Mouse (Mus musculus) heart, adult 9 months (tissue): Measurements from ENCODE around the gene Tex12.

Experiments used
- DNase-seq, 2 experiments: peaks; one replicate each; pipeline ENCODE4 v3.0.0; 2022; ENCODE audit warnings: low spot score in 2 of 2

Tex12 gene

DNA sequence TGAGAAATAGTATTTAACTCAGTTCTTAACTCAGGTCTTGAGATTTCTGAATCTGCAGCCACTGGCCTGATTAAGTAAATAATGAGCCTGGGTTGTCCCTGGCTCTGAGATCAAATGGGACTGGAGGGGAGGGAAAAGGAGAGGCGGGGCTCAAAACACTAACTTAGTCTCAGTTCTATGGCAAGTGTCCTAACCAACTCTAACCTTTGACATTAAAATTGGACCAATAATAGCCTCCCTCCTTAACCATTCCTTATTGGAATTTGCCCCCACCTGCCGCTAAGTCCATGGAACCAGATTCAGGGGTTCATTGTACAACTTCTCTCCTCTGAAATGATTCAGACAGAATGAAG, 6.1 kb downstream of the Tex12 start, which contains the start of gene Bco2:
Gene Bco2, minus strand, starts transcription at position 88 of the 353 bp plus-strand sequence.
- DNase-seq = no peak

DNA sequence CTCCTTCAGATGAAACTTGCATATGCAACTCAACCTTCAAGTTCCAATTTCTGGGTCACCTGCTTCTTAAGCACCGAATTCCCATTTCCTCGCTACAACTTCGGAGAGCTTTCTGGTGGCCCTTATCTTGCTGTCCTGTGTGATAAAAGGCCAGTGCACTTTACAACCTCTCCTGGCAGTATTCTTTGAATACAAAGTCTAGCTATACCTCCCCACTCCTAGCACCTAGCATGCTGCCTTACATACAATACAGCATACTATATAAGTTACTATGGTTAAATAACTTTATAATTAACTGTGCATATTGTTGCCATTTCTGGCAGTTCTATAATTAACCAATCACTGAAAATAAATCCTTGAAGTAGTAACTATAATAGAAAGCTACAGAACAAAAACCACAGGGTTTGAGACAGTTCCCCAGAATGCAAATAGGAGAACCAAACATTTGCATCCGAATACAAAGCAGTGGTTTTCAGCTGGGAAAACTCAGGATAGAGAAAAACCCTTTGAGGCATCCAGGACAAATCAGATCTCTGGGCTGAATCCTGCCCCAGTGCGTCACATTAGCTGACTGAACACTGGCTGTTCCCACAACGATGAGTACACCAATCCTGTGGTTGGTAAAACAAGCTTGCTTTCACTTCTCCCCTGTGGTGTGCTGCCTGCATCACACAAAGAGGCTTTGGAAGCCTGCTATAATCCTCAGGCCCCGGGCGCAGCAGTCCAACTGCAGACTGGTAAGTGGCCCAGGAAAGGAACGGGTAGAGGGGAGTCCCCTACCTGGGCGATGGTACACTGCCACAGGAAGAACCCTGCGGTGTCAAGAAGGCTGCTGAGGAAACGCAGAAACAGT, 6.7 kb downstream of the Tex12 start, which contains the start of gene Il18:
Gene Il18, plus strand, starts transcription at position 587 of the 853 bp plus-strand sequence.
- peak; percentile 32 to 45 for DNase-seq

DNA sequence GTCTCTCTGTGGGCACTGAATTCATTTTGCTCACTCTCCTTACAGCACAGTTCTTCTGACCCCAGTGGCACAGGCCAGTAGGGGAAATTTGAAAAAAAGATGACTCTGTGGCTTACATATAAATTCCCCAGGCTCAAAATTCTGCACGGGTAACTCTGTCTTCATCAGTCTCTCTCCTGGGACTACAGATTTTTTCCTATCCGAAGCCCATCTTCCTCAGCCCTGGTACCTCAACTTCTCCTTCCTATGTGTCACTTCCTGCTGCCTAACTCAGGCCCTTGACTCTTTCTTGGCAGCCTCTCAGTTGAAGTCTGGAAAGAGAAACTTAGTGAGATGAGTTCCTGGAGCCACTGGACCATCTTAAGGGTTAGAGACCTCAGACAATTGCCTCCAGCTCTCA, 7.6 kb downstream of the Tex12 start:
- peak in 1 of 2 experiments; percentile 13 for DNase-seq

DNA sequence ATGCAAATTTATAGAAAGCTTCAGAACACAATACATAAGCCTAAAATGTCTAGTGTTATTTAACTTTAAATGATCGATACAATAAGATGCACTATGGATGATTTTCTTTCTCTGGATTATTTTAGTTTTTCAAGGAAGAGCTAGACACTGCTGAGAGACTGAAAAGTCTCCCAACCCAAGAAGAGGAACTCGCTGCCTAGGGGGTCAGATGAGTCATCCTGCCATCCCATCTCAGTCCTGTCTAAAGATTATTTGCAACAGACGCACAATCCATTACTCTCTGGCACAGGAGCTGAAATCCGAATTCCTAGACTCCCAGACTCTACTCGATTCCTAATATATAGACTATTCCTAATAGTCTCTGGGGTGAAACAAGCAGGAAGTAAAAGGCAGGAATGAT, 8.9 kb downstream of the Tex12 start:
- no peak for DNase-seq

DNA sequence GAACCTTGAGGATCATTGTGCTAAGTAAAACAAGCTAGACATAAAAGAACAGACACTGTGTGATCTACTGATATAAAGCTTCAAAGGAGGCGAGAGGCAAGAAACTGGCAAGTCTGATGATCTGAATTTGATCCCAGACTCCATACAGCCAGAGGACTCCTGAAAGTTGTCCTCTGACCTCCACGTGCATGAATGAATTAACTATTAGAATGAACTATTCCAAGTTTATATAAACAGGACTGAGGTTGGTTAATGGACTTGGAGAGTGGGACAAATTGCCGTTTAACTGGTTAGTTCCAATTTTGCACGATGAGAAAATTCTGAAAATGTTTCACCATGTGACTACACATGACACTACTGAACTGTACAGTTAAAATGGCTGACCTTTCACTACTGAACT, 12.2 kb downstream of the Tex12 start:
- DNase-seq = no peak

DNA sequence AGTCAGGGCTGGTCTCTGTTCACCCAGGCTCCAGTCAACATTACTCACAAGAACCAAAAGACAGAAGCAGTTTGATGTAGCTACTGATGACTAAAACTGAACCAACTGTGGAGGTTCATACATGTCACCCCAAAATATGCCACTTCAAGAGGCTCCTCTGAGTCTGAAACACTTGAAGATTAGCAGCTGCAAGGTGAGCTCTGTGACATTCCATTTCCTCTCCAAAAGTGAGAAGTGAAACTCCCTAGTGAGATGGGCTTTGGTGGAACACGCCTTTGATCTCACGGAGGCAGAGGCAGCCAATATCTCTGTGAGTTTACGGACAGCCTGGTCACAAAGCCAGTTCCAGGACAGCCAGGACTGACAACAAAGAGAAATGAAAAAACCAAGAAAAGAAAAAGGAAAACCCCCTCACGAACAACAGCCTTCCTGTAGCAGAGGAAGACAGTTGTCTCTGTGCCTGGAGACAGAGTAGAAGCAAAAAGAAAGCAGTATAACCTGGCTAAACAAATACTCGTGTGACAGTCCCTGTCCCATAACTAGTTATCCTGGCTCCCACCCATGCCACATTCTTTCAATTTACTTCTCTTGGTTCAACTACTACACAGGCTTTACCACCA, 13.2 kb downstream of the Tex12 start:
- DNase-seq = no peak

DNA sequence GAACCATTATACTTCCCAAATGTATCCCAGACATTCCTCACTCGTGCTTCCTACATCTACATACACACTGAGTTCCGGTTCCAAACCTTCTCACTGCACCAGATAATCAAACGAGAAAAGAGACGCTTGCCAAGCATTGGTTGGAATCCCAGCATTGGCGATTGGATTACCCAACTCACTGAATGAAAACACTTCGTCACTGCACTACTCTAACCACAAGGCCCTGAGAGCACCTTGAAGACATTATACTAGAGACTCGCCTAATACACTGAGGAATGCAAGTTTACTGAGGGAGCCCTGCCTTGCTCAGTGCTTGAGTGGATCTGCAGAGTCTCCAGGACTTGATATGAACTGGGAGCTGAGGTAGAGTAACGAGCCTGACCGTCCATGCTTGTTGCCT, 18.7 kb downstream of the Tex12 start:
- no peak for DNase-seq

DNA sequence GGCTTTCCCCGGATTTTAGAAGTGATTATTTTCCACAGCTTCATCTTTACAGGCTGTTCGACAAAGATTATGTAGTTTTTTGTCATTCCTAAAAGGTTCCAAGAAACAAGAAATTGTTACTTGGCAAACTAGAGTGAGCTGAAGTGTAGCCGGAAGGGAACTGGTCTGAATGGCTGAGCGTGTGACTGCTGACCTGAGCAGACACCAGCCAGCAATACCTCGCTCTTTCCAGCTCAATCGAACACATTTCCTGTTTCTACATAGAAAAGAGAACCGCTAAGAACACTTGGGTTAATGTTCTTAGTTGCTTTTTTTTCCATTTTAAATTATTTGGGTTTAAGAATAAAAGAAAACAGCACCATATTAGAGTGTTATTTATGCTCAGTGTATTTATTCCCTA, 21.0 kb downstream of the Tex12 start:
- DNase-seq = no peak

DNA sequence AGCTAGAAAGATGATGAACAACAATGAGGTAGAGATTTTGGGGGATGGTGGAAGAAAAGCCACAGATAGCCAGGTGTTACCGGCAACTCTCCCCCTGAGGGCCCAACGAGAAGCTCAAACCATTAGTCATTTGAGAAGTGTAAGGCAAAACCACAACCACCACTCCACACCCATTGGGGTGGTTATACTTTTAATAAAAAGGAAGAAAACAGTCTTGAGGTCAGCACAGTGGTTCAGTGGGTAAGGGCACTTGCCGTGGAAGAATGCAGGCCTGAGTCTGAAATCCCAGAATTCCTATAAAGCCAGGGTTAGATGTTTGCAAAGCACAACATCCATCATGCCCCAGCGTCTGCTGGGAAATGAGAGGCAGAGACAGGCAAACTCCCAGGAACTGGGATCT, 23.8 kb downstream of the Tex12 start:
- no peak for DNase-seq

DNA sequence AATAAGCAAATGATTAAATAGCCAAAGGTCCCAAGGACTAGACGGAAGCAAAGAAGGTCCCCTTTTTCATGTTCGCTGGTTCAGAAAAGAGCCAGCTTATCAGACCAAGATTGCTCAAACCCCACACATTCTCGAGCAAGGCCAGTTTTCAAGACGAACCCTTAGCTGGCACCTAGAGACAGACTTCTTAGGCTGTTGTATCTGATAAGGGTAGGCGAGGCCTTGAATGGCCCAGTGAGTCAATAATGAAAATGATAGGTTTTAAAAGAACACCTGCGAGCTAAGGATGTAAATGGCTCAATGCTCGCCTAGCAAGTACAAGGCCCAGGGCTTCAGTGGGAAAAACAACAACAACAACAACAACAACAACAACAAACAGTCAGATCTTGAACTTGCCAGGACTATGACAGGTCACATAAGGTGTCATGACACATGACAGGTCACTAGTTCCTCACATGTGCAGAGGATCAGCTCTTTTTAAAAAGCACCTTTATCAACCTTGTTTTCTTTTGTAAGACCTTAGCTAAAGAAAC, 24.5 kb downstream of the Tex12 start:
- DNase-seq = no peak

DNA sequence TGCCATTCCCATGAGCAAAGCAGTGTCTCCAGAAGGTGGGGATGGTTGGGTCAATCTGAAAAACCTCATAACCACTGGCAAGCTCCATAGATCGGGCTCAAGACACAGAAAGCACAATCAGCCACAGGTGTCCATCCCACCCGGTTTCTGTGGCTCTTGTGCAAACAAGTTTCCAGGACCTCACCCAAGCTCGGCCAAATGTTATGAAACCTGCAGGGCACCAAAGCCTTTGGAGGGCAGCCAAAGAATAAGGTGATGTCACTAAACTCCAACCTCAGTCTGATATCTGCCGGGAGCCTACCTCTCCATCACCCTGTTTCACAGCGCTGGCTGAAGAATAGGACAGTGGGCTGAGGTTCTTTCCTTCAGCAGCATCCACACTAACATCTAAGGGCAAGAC, 25.2 kb downstream of the Tex12 start:
- no peak for DNase-seq

DNA sequence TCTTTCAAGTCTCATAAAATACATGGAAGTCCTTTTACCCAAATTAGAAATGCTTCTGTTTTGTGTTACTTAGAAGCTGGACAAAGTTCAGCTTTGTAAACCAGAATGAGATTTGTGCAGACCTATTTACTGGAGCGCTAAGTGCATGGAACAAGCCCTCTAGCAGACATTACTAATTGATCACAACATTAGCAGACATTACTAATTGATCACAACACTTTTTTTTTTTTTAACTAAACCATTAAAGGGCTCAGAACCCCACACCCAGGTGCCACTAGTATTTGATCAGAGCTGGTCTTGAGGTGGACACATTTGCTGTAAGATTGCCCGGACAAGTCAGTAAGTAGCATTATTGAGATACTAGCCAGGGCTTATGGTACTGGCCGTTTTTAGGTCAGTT, 27.3 kb downstream of the Tex12 start:
- no peak for DNase-seq

DNA sequence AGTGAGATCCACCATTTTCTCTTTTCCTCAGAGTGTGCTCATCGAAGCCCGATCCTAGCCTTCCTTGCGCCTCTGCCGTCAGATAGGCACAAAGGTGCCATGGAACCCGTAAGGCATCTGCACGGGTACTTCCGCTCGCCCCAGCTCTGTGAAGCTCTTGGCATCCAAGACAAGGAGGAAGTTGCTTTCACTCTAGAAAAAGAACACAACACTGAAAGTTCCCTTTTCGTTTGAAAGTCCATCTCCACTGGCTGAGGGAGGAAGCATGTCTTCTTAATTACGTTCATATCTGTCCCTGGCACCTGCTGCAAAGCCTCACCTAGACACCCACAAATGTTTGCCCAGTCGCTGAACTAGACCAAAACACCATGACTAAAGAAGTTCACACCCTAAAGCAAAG, 27.8 kb downstream of the Tex12 start:
- DNase-seq = peak in 1 of 2 experiments; percentile 18

DNA sequence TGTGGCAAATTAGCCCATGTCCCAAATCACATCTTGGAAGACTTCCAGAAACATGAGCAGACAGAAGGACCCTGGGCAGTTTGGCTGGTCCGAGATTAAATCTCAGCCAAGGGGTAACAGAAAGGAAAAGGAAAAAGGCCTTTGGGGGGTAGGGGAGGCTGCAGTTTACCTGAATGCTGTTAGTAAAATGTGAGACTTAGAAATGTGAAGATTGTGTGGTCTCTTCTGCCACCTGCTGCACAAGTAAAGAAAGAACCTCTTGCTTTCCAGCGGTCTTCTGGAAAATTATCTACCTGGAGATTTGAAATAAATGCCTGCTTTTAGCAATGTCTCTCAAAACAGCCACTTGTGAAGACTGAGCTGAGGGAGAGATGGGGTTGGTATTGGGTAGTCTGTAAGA, 30.2 kb downstream of the Tex12 start:
- DNase-seq = no peak

DNA sequence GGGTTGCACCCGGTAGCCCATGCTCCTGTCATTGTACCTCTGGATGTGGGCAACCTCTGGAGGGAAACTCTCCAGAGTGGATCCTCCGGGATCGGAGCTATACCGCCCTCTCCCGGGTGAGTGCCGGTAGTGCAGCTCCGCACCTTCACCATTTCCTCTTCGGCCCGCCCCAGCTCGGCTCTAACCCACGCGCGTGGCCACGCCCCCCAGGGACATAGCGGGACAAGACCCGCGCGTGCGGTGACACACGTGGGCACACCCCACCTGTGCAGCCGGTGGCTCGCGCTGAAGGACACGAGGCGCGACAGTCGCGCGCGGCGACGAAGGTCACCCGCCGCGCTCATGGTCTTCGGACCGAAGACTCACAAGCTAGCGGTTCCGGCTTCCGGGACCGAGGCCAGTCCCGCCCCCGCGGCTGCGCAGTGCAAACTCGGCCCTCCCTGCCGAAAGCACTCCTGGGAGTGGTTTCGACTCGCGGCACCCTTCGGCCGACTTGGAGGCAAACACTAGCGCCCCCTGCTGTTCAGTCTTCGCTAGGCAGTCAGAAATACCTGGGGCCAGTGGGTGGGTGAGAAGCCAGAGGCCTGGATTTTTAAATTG, 32.7 kb downstream of the Tex12 start, which contains the start of gene Pts:
Gene Pts, minus strand, starts transcription at position 432 of the 600 bp plus-strand sequence.
- DNase-seq = peak; percentile 96 to 97

DNA sequence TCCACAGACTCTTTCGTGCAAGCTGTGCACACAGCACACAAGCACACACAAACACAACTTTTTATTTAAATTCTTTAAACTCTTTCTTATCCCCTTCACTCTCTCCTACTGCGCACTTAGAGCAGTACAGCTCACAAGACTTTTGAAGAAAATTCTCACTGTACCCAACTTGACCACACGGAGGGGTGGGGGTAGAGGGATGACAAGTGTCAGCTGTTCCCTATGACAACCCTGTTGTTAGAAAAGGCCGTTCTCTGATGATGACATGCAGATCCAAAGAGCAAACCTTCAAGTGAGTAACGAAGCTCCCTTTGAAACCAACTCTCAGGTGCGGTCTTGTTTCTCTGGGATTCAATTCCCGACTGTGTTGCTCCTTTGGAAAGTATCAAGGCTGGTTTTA, 33.3 kb downstream of the Tex12 start:
- DNase-seq = no peak

DNA sequence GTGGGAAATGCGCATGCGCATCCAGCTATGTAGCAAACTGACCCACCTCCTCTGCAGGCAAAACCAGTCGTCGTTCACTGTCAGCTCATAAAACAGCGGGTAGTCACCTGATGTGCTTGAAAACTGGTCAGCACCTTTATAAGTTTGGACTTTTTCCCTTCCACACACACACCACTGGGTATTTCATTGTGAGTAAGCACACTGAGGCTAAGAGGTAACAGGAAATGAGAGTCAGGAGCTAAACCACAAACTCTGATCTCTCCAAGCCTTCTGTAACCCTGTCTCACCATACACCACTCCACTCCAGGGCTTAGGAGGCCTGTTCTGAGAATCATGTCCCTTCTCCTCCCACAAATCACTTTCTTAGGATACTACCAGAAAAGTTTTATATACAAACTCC, 35.5 kb downstream of the Tex12 start:
- DNase-seq = no peak

DNA sequence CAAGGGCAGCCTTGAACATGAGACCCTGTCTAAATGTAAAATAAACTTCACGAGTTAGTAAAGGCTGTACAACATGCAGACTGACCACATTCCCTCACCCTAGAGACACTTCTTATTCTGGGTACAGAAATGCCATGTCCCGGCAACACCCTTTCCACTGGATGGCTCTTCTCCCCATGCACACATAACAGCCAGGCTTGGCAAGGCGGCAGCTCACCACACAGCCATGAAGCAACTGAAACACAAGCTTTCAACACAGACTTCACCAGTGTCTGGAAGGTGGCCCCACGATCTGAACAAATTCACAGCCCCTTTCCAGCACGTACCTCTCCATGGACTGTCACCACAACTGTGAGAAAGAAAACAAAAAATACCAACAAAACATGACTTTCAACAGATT, 36.2 kb downstream of the Tex12 start:
- DNase-seq = no peak

DNA sequence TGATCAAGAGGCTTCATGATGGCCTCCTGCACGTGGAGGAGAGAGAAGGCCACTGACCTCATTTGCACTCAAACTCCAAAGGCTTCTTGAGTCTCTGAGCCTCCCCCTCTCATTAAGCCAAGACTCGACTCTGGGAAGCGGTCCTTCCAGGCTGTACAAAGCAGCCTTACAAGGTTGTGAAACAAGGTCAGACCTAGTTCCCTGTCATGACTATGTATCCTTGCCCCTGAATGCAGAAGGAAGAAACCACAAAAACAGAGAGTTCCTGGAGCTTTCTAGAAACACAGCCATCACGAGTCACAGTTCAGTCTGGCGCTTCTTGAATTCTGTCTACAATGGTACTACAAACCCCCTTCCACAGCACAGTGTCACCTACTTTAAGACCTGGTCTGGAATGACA, 38.6 kb downstream of the Tex12 start:
- DNase-seq = no peak

DNA sequence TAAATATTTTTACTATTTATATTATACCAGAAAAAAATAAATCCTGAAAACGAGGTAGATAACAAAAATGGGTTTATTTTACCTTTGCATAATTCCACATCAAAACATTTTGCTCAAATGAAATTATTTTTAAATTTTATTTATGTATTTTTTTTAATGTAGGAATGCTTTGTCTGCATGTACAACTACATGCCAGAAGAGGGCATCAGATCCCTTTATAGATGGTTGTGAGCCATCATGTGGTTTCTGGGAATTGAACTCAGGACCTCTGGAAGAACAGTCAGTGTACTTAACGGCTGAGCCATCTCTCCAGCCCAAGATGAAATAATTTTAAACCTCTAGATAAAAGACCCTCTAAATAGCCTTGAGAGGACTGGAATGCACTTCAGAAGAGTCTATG, 39.6 kb downstream of the Tex12 start:
- no peak for DNase-seq

DNA sequence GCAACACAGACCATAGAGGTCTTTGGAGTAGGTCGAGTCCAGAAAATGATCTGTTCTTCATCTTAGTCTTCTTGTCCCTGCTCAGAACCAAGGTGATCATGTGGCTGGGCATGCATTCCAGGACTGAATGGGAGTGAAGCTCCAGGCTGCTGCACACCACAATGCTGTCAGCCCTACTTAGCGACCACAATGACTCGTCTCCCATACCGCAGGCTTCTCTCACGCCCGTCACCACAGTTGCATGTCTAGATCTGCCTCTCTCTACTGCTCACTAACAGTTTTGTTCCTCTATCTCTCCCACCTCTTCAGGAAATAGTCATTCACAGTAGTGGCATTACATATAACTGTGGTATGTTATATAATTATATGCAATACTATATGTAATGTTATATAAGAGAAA, 40.4 kb downstream of the Tex12 start:
- no peak for DNase-seq

DNA sequence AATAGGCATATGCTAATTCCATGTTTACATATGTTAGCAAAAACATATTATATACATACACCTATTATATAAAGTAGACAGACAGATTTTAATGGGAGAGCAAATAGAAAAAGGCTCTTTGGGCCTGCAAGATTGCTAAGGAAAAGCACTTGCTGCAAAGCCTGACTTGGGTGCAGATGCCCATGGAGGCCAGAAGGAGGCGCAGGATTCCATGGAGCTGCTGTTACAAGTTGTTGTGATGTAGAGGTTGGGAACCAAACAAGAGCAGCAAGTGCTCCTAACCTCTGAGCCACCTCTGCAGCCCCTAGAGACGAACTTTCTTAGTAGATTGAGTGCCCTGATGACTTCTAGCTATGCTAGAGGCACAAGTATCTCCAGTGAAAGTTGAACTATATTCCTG, 42.3 kb downstream of the Tex12 start:
- DNase-seq = no peak

DNA sequence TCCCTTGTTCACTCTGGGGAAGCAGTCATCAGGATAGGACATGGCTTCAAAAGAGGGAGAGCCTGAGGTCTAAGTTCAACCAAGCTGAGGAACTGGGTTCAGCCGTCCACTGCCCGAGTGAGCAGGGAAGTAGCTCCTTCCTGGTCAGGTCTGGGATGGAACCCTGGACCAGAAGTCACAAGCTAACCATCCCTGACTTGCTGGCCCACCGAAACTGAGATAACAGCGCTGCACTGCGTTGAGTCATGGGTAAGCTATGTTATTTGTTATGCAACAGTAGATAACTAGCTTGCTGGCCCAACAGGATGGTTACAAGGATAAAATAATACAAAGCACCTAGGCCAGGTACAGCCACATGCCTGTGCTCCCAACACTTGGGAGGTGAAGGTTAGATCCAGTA, 45.7 kb downstream of the Tex12 start:
- no peak for DNase-seq
